Mouse (Mus musculus) E14TG2a.4 (cell line): Measurements from ENCODE around the gene Cdc123.

Experiments used
- CTCF ChIP-seq: conservative IDR thresholded peaks from 2 replicates; pipeline ENCODE4 v1.5.1; 2014; ENCODE audit warnings: low read length
- NANOG ChIP-seq: IDR thresholded peaks from 2 replicates; pipeline ENCODE4 v1.6.1; 2014; ENCODE audit warnings: borderline replicate concordance, low read length, mixed read lengths
- POU5F1 ChIP-seq: IDR thresholded peaks from 2 replicates; pipeline ENCODE4 v1.6.1; 2014; ENCODE audit warnings: low read length, borderline replicate concordance

- TF ChIP-seq CTCF: no peak
- no peak for TF ChIP-seq NANOG
- TF ChIP-seq POU5F1: no peak
These were observed 19.6 kb downstream of the Cdc123 start for GRCm38 (mm10) chr2:5825265-5825913.
